Mouse (Mus musculus) stomach, postnatal 0 days (tissue): Measurements from ENCODE around the gene Cntn5.

Experiments
- CTCF ChIP-seq: IDR thresholded peaks from 2 replicates; pipeline ENCODE4 v1.5.1; 2016; ENCODE audit warnings: antibody characterized with exemption, low read depth, mild to moderate bottlenecking, moderate library complexity
- EP300 ChIP-seq: optimal IDR thresholded peaks from 2 replicates; pipeline ENCODE3; 2016; ENCODE audit warnings: antibody characterized with exemption

- TF ChIP-seq EP300 (no peak), CTCF (no peak)
Measured at GRCm38 (mm10) chr9:10492243-10492642, 412.3 kb downstream of the Cntn5 start.
